Mouse (Mus musculus) lung, postnatal 0 days (tissue): ENCODE measurements at regions not wholly inside any gene's neighbourhood (a gene's known extent, or its start where the extent isn't known, plus 50 kb on each side); places are given as distances from the start of the nearest gene placed in this dataset.

Source experiments
- ATAC-seq: fragments of 200-750 bp; cut with Nextera tagmentation; 2 replicates; pipeline ENCODE4 v1.8.0; 2017; ENCODE audit warnings: moderate library complexity
- DNase-seq: peaks from one replicate; pipeline ENCODE4 v3.0.0-alpha.2; 2016; ENCODE audit warnings: low spot score
- H3K27ac ChIP-seq: fragments of 300-500 bp; sonication (generic); 2 replicates; pipeline ENCODE4 v1.5.1; 2014; ENCODE audit warnings: antibody characterized with exemption, mild to moderate bottlenecking, low read length, mixed read lengths
- H3K27me3 ChIP-seq: fragments of 300-500 bp; sonication (generic); replicated peaks from 2 replicates; pipeline ENCODE4 v1.6.1; 2014; ENCODE audit warnings: low read length, mixed read lengths; ENCODE audit not compliant: insufficient read depth
- H3K36me3 ChIP-seq: fragments of 300-500 bp; sonication (generic); 2 replicates; pipeline ENCODE4 v1.6.1; 2014; ENCODE audit warnings: low read length, mixed read lengths; ENCODE audit not compliant: insufficient read depth
- H3K4me1 ChIP-seq: fragments of 300-500 bp; sonication (generic); 2 replicates; pipeline ENCODE4 v1.6.1; 2014; ENCODE audit warnings: antibody characterized with exemption, low read depth, low read length, mixed read lengths; ENCODE audit not compliant: insufficient read depth
- H3K4me2 ChIP-seq: fragments of 300-500 bp; sonication (generic); replicated peaks from 2 replicates; pipeline ENCODE4 v1.6.1; 2014; ENCODE audit warnings: low read depth, mild to moderate bottlenecking, low read length, moderate library complexity, mixed read lengths
- H3K4me3 ChIP-seq: fragments of 300-500 bp; sonication (generic); 2 replicates; pipeline ENCODE4 v1.5.1; 2014; ENCODE audit warnings: low read depth, low read length
- H3K9ac ChIP-seq: fragments of 300-500 bp; sonication (generic); replicated peaks from 2 replicates; pipeline ENCODE4 v1.6.1; 2014; ENCODE audit warnings: low read depth, mild to moderate bottlenecking
- H3K9me3 ChIP-seq: fragments of 300-500 bp; sonication (generic); 2 replicates; pipeline ENCODE4 v1.6.1; 2016; ENCODE audit warnings: low read length, mixed read lengths
- CTCF ChIP-seq: IDR thresholded peaks from 2 replicates; pipeline ENCODE4 v1.5.1; 2016; ENCODE audit warnings: antibody characterized with exemption, mild to moderate bottlenecking
- EP300 ChIP-seq: IDR thresholded peaks from 2 replicates; pipeline ENCODE4 v1.6.1; 2016; ENCODE audit warnings: antibody characterized with exemption, mild to moderate bottlenecking, control low read depth
- WGBS: fragments of 180-500 bp; shearing (Covaris S2); extraction: QIAGEN DNeasy Blood & Tissue Kit; methylation state at CpG from one replicate; pipeline ENCODE4 v1.1.7; 2014; 5-methylcytosine and 5-hydroxymethylcytosine counted together

GRCm38 (mm10) chr13:37598165-37598775, 179.9 kb upstream of the Rreb1 start:
- H3K27me3 ChIP-seq = no peaks in the 10 kb centered on the region
- peak; percentile 18 for DNase-seq
- no peak overlapping the region for H3K27ac ChIP-seq
- no peaks in the 10 kb centered on the region for H3K4me1 ChIP-seq
- no peak for ATAC-seq
- TF ChIP-seq EP300 (no peak), CTCF (no peak)
- no peaks in the 10 kb centered on the region for H3K36me3 ChIP-seq
- no peak overlapping the region for H3K4me3 ChIP-seq
- no peak overlapping the region for H3K9ac ChIP-seq
- 73% methylated on average over 10 of the region's 10 CpGs for WGBS
- H3K4me2 ChIP-seq = no peak overlapping the region
- no peaks in the 10 kb centered on the region for H3K9me3 ChIP-seq

DNA sequence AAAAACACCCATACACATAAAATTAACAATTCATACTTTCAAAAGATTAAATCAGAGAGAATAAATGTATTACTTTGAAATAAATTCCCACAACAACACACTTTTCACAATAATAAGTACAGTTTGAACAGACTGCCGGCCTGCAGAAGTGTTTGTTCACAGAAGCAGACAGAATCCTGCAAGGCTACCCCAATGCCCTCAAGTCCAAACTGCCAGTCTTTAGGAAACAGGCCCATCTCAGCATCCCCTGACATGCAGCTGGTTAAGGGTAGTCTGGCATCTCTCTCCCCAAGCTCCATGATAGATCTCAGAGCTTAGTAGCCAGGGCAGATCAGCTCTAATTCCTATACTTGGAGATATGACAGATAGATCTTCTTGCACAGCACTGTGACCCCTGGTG, 178.5 kb upstream of the Rreb1 start:
- Histone ChIP-seq H3K4me1 (no peaks in the 10 kb centered on the region), H3K4me2 (no peak overlapping the region), H3K36me3 (no peaks in the 10 kb centered on the region), H3K9ac (no peak overlapping the region), H3K4me3 (no peak overlapping the region), H3K27me3 (no peaks in the 10 kb centered on the region), H3K27ac (no peak overlapping the region), H3K9me3 (no peaks in the 10 kb centered on the region)
- no peak for DNase-seq
- TF ChIP-seq CTCF (no peak), EP300 (no peak)
- no peak for ATAC-seq
- WGBS = 96% methylated on average over 1 of the region's 1 CpGs

GRCm38 (mm10) chr13:37600172-37600571, 178.0 kb upstream of the Rreb1 start:
- Histone ChIP-seq H3K36me3 (no peaks in the 10 kb centered on the region), H3K27ac (no peak overlapping the region), H3K9me3 (no peaks in the 10 kb centered on the region), H3K9ac (no peak overlapping the region), H3K27me3 (no peaks in the 10 kb centered on the region), H3K4me1 (no peaks in the 10 kb centered on the region), H3K4me2 (no peak overlapping the region), H3K4me3 (no peak overlapping the region)
- no peak for DNase-seq
- no peak for ATAC-seq
- TF ChIP-seq EP300 (no peak), CTCF (no peak)
- 90% methylated on average over 9 of the region's 9 CpGs for WGBS

DNA sequence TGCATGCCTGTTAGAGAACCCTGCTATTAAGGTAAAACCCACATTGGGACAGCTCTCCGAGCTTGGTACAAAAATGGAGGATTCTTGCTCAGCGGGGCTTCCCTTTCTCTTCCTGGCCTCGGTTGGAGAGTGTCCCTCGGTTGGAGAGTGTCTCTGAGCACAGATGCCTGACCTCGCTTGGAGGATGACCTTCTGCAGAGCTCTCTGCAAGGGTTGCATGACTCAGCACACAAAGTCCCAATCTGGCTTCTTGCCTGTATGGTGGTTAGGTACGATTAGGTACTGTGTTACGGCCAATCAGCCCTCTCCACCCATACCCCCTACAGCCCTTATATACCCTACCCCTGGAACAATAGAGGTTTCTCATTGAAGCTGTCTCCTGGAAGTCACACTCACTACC, 177.1 kb upstream of the Rreb1 start:
- Histone ChIP-seq H3K4me1 (no peaks in the 10 kb centered on the region), H3K27me3 (no peaks in the 10 kb centered on the region), H3K9me3 (no peaks in the 10 kb centered on the region), H3K36me3 (no peaks in the 10 kb centered on the region), H3K9ac (no peak overlapping the region), H3K27ac (no peak overlapping the region), H3K4me3 (no peak overlapping the region), H3K4me2 (no peak overlapping the region)
- TF ChIP-seq EP300 (no peak), CTCF (no peak)
- 75% methylated on average over 7 of the region's 7 CpGs for WGBS
- DNase-seq = no peak
- ATAC-seq = no peak

DNA sequence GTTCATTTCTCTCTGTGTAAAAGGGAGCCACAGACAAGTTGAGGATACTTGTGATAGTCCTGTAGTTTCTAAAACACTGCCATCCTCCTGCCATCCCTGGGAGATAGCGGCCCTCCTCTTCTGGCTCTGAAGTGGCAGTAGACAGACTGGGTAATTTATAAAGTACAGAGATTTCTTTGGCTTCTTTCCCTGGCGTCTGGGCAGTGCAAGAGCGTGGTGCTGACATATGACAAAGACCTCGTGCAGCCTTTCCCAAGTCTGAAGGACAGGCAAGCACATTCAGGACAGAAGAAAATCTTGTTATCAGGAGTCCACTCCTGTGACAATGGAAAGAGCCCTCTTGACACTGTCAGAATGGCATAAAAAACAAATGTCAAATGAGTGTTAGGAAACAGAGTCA, 175.9 kb upstream of the Rreb1 start:
- H3K36me3 ChIP-seq = no peaks in the 10 kb centered on the region
- H3K27ac ChIP-seq = no peak overlapping the region
- no peak overlapping the region for H3K4me3 ChIP-seq
- H3K4me2 ChIP-seq = 0 out of 2 replicates have a peak overlapping the region, but pooled peaks have one; percentile 9
- WGBS = 37% methylated on average over 4 of the region's 4 CpGs
- DNase-seq = peak; percentile 12
- no peaks in the 10 kb centered on the region for H3K4me1 ChIP-seq
- H3K9ac ChIP-seq = no peak overlapping the region
- no peaks in the 10 kb centered on the region for H3K27me3 ChIP-seq
- TF ChIP-seq CTCF (no peak), EP300 (no peak)
- no peak; the same call in 1 of the 2 replicates for ATAC-seq
- H3K9me3 ChIP-seq = no peaks in the 10 kb centered on the region

DNA sequence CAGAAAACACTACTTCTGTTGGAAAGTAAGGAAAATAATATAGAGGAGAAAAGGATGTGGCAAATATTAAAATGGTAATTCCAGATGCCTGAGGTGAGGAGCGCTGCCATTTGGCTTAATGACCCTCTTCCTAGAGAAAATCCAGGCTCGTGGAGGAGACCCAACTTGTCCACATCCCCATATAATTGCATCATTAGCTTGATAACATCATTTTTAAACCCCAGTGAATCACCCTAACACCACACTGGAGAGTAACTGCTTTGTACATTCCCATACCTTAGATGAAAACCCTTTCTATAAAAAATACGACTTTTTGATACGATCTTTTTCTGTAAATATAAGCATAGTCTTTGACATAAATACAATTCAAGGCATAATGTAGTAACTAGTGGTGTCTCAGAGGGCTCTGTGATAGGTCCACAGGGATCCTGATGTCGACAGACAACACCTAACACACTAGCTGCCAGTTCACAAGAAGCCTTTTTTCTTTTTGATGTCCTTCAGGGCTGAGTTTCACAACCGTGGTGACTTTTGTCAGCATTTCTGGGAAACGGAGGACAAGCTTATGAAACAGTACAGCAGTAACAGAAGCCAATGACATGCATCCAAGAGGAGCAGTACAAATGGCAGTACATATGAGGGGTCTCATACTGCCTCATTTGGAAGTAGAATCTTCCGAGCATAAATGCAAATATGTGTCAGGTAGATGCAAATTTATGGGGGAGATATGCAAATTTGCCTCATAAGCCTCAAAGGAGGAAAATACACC, 174.8 kb upstream of the Rreb1 start:
- H3K9ac ChIP-seq = no peak overlapping the region
- 67% methylated on average over 8 of the region's 8 CpGs for whole genome bisulfite sequencing
- H3K4me1 ChIP-seq = no peaks in the 10 kb centered on the region
- DNase-seq (peak; percentile 26), ATAC-seq (0 out of 2 replicates have a peak, but pooled peaks have one; percentile 16)
- no peak overlapping the region for H3K27ac ChIP-seq
- H3K4me2 ChIP-seq = no peak overlapping the region
- H3K4me3 ChIP-seq = no peak overlapping the region
- no peaks in the 10 kb centered on the region for H3K27me3 ChIP-seq
- no peaks in the 10 kb centered on the region for H3K36me3 ChIP-seq
- TF ChIP-seq CTCF (no peak), EP300 (0 out of 2 replicates have a peak, but pooled peaks have one; percentile 22)
- no peaks in the 10 kb centered on the region for H3K9me3 ChIP-seq
